Mouse (Mus musculus) splenic B cell, adult 2 months (primary cell): ENCODE data around the gene Adamtsl5.

Source experiments
- DNase-seq: peaks from one replicate; pipeline ENCODE4 v3.0.0-alpha.2; 2011; ENCODE audit warnings: low read depth, low spot score
- H3K27me3 ChIP-seq: 2 replicates; pipeline ENCODE4 v1.6.1; 2012; ENCODE audit warnings: mild to moderate bottlenecking, low read length, moderate library complexity, mixed read lengths; ENCODE audit not compliant: control insufficient read depth, poor library complexity, insufficient read depth, severe bottlenecking
- H3K36me3 ChIP-seq: 2 replicates; pipeline ENCODE4 v1.6.1; 2012; ENCODE audit warnings: mild to moderate bottlenecking, low read length, moderate library complexity, mixed read lengths; ENCODE audit not compliant: control insufficient read depth, poor library complexity, insufficient read depth, severe bottlenecking

Gene Adamtsl5

GRCm38 (mm10) chr10:80294311-80294710 lies 53.9 kb downstream of the Adamtsl5 start:
- Histone ChIP-seq H3K27me3 (no peaks in the 10 kb centered on the region), H3K36me3 (peaks cover 10% of the 10 kb centered on the region)
- no peak for DNase-seq

GRCm38 (mm10) chr10:80293325-80293724 lies 54.9 kb downstream of the Adamtsl5 start:
- H3K36me3 ChIP-seq: peaks cover 10% of the 10 kb centered on the region
- no peaks in the 10 kb centered on the region for H3K27me3 ChIP-seq
- DNase-seq: no peak

GRCm38 (mm10) chr10:80292251-80293146 lies 55.7 kb downstream of the Adamtsl5 start, which contains the start of gene Rps15:
Gene Rps15, plus strand, starts transcription at chr10:80292453.
- Histone ChIP-seq H3K36me3 (peaks cover 10% of the 10 kb centered on the region), H3K27me3 (no peaks in the 10 kb centered on the region)
- peak; percentile 98 for DNase-seq
